Mouse (Mus musculus): ENCODE results near the gene Olfr51. TPM values are rescaled to one million over a fixed set of nuclear protein-coding genes. Genes with fewer than 3 reads are reported as not detected.
"Not testable (repeated sequence)": the region's sequence is repeated elsewhere in the genome, so short reads cannot be mapped to it uniquely, and the experiment has no call there.

Olfr51 gene
- polyA plus RNA-seq, 1 experiment: not detected

GRCm38 (mm10) chr11:51013936-51014335 is 10.5 kb downstream of the Olfr51 start, which contains the start of gene Olfr54:
Olfr54 (plus strand) TSS chr11:51014236.
- WGBS: 58% methylated on average over 1 of the region's 1 CpGs
- TF ChIP-seq POLR2A (IDR thresholded peaks at IDR 0.05; ENCODE audit: low read depth, low read length): no peak
- TF ChIP-seq CTCF (IDR thresholded peaks at IDR 0.05; ENCODE audit: extremely low read depth, insufficient read length, insufficient replicate concordance, low read depth, low read length): no peak

GRCm38 (mm10) chr11:51016341-51016740 is 12.9 kb downstream of the Olfr51 start:
- Histone ChIP-seq H3K4me3 (ENCODE audit: low read depth, low read length) (no peak overlapping the region), H3K4me1 (ENCODE audit: control insufficient read depth, insufficient read depth, insufficient read length, low read length) (no peaks in the 10 kb centered on the region), H3K27ac (ENCODE audit: insufficient read depth, low read depth, low read length) (no peak overlapping the region), H3K27me3 (ENCODE audit: control insufficient read depth, insufficient read depth, low read length) (no peaks in the 10 kb centered on the region), H3K36me3 (ENCODE audit: control insufficient read depth, insufficient read depth, low read length) (no peaks in the 10 kb centered on the region)
- TF ChIP-seq POLR2A (IDR thresholded peaks at IDR 0.05; ENCODE audit: low read depth, low read length): no peak
- no peak for TF ChIP-seq CTCF (IDR thresholded peaks at IDR 0.05; ENCODE audit: extremely low read depth, insufficient read length, insufficient replicate concordance, low read depth, low read length)
- WGBS: 34% methylated on average over 2 of the region's 2 CpGs

More at GRCm38 (mm10) chr11:51013936-51014335, 10.5 kb downstream of the Olfr51 start, which contains the start of gene Olfr54:
- Histone ChIP-seq H3K27me3 (ENCODE audit: control insufficient read depth, insufficient read depth, low read length) (no peaks in the 10 kb centered on the region), H3K36me3 (ENCODE audit: control insufficient read depth, insufficient read depth, low read length) (no peaks in the 10 kb centered on the region), H3K4me3 (ENCODE audit: low read depth, low read length) (no peak within 1 kb of the TSS), H3K4me1 (ENCODE audit: control insufficient read depth, insufficient read depth, insufficient read length, low read length) (no peaks in the 10 kb centered on the region), H3K27ac (ENCODE audit: insufficient read depth, low read depth, low read length) (no peak within 1 kb of the TSS)

DNA sequence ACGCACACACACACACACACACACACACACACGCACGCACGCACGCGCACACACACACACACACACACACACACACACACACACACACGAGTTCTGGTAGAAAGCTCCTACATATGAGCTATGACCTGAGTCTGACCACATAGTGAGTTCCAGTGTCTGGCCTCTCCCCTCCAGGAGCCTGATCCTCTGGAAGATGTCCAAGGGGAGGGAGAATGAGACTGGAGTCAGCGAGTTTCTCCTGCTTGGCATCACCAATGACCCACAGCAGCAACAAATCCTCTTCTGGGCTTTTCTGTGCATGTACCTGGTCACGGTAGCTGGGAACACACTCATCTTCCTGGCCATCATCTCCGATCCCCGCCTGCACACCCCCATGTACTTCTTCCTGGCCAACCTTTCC is 23.4 kb downstream of the Olfr51 start:
- H3K27ac ChIP-seq (ENCODE audit: insufficient read depth, low read depth, low read length); H3K27me3 ChIP-seq (ENCODE audit: control insufficient read depth, insufficient read depth, low read length); H3K4me3 ChIP-seq (ENCODE audit: low read depth, low read length); H3K4me1 ChIP-seq (ENCODE audit: control insufficient read depth, insufficient read depth, insufficient read length, low read length); H3K36me3 ChIP-seq (ENCODE audit: control insufficient read depth, insufficient read depth, low read length): not testable (repeated sequence)
- WGBS: 83% methylated on average over 11 of the region's 11 CpGs

GRCm38 (mm10) chr11:51029381-51029780 is 26.0 kb downstream of the Olfr51 start:
- not testable (repeated sequence) for H3K36me3 ChIP-seq (ENCODE audit: control insufficient read depth, insufficient read depth, low read length)
- WGBS: 71% methylated on average over 8 of the region's 8 CpGs

DNA sequence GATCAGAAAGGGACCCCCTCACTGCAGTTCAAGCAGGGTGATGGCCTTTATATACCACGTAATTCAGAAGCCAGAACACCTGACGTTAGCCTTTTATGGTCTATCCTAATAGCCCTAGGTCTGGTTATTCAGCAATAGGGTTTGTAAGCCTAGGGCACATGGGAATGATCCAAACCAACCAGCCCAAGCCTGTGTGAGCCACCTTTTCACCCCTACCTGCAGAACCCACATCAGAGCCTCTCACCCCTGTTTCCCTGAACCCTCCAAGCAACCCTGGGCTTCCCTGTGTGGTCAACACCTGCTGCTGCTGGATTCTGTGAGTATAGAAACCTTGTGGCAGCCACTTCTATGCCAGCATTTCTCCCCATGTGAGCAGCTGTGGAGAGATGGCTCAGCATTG is 26.8 kb downstream of the Olfr51 start:
- no peak overlapping the region for H3K27ac ChIP-seq (ENCODE audit: insufficient read depth, low read depth, low read length)
- TF ChIP-seq POLR2A (IDR thresholded peaks at IDR 0.05; ENCODE audit: low read depth, low read length) (no peak), CTCF (IDR thresholded peaks at IDR 0.05; ENCODE audit: extremely low read depth, insufficient read length, insufficient replicate concordance, low read depth, low read length) (no peak)
- 49% methylated on average over 2 of the region's 2 CpGs for whole genome bisulfite sequencing
- H3K36me3 ChIP-seq (ENCODE audit: control insufficient read depth, insufficient read depth, low read length): no peaks in the 10 kb centered on the region
- no peaks in the 10 kb centered on the region; the same call in 1 of the 2 replicates for H3K27me3 ChIP-seq (ENCODE audit: control insufficient read depth, insufficient read depth, low read length)
- no peak overlapping the region for H3K4me3 ChIP-seq (ENCODE audit: low read depth, low read length)
- H3K4me1 ChIP-seq (ENCODE audit: control insufficient read depth, insufficient read depth, insufficient read length, low read length): no peaks in the 10 kb centered on the region

More at GRCm38 (mm10) chr11:51029381-51029780, 26.0 kb downstream of the Olfr51 start:
- H3K4me1 ChIP-seq (ENCODE audit: control insufficient read depth, insufficient read depth, insufficient read length, low read length); H3K27ac ChIP-seq (ENCODE audit: insufficient read depth, low read depth, low read length); H3K4me3 ChIP-seq (ENCODE audit: low read depth, low read length); H3K27me3 ChIP-seq (ENCODE audit: control insufficient read depth, insufficient read depth, low read length): not testable (repeated sequence)

DNA sequence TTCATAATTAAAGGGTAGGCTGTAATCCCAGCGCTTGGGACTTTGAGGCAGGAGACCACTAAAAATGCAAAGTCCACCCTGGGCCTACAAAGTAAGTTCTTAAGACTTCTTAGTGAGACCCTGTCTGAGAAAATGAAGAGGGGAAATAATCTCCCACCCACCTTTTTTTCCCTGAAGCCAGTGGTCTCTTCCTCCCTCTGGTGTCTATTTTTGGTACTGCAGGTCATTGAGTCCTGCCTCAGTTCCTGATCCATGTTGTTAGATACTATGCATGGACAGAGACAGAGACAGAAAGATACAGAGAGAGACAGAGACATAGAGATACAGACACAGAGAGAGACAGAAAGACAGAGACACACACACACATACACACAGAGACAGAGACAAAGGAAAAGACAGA is 29.5 kb downstream of the Olfr51 start:
- Histone ChIP-seq H3K27ac (ENCODE audit: insufficient read depth, low read depth, low read length) (no peak overlapping the region), H3K4me1 (ENCODE audit: control insufficient read depth, insufficient read depth, insufficient read length, low read length) (no peaks in the 10 kb centered on the region), H3K27me3 (ENCODE audit: control insufficient read depth, insufficient read depth, low read length) (no peaks in the 10 kb centered on the region; the same call in 1 of the 2 replicates), H3K36me3 (ENCODE audit: control insufficient read depth, insufficient read depth, low read length) (no peaks in the 10 kb centered on the region), H3K4me3 (ENCODE audit: low read depth, low read length) (no peak overlapping the region)
- 35% methylated on average over 1 of the region's 1 CpGs for WGBS
- TF ChIP-seq POLR2A (IDR thresholded peaks at IDR 0.05; ENCODE audit: low read depth, low read length) (no peak), CTCF (IDR thresholded peaks at IDR 0.05; ENCODE audit: extremely low read depth, insufficient read length, insufficient replicate concordance, low read depth, low read length) (no peak)

DNA sequence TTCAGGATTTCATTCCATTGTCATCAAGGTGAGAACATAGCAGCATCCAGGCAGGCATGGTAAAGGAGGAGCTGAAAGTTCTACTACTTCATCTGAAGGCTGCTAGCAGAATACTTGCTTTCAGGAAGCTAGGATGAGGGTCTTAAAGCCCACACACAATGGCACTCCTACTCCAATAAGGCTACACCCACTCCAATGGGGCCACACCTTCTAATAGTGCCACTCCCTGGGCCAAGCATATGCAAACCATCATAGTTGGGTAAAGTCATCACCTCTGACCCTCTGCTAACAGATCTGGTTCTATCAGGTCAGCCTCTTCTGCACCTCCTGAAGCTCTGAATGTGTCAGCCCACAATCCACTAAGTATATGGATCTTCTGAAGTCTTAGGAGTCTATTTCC is 30.7 kb downstream of the Olfr51 start:
- H3K36me3 ChIP-seq (ENCODE audit: control insufficient read depth, insufficient read depth, low read length); H3K27me3 ChIP-seq (ENCODE audit: control insufficient read depth, insufficient read depth, low read length); H3K4me3 ChIP-seq (ENCODE audit: low read depth, low read length); H3K4me1 ChIP-seq (ENCODE audit: control insufficient read depth, insufficient read depth, insufficient read length, low read length); H3K27ac ChIP-seq (ENCODE audit: insufficient read depth, low read depth, low read length): not testable (repeated sequence)

GRCm38 (mm10) chr11:51035951-51036350 is 32.6 kb downstream of the Olfr51 start:
- Histone ChIP-seq H3K27ac (ENCODE audit: insufficient read depth, low read depth, low read length) (no peak overlapping the region), H3K4me3 (ENCODE audit: low read depth, low read length) (no peak overlapping the region), H3K4me1 (ENCODE audit: control insufficient read depth, insufficient read depth, insufficient read length, low read length) (no peaks in the 10 kb centered on the region), H3K36me3 (ENCODE audit: control insufficient read depth, insufficient read depth, low read length) (no peaks in the 10 kb centered on the region), H3K27me3 (ENCODE audit: control insufficient read depth, insufficient read depth, low read length) (no peaks in the 10 kb centered on the region; the same call in 1 of the 2 replicates)
- TF ChIP-seq CTCF (IDR thresholded peaks at IDR 0.05; ENCODE audit: extremely low read depth, insufficient read length, insufficient replicate concordance, low read depth, low read length): no peak
- no peak for TF ChIP-seq POLR2A (IDR thresholded peaks at IDR 0.05; ENCODE audit: low read depth, low read length)
- 69% methylated on average over 2 of the region's 2 CpGs for WGBS

DNA sequence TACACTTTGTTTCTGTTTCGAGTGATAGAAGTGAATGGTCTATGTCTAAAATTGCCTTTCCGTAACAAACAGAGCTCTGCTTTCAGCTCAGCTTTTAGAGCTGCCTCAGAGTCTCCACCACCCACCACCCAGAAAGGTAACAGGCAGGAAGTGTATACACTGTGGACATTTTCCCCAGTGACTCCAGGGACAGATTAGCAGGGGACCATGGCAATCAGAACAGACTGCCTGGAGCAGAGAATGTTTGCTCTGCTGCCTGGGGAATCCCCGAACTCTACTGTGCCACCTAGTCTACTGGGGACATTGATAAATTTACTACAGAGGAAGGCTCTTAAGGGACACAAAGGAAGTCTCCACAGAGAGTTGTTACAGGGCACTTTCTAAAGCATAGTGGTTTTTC is 41.4 kb downstream of the Olfr51 start:
- not testable (repeated sequence) for H3K27ac ChIP-seq (ENCODE audit: insufficient read depth, low read depth, low read length); H3K4me3 ChIP-seq (ENCODE audit: low read depth, low read length); H3K4me1 ChIP-seq (ENCODE audit: control insufficient read depth, insufficient read depth, insufficient read length, low read length); H3K36me3 ChIP-seq (ENCODE audit: control insufficient read depth, insufficient read depth, low read length); H3K27me3 ChIP-seq (ENCODE audit: control insufficient read depth, insufficient read depth, low read length)
- 44% methylated on average over 3 of the region's 3 CpGs for WGBS

DNA sequence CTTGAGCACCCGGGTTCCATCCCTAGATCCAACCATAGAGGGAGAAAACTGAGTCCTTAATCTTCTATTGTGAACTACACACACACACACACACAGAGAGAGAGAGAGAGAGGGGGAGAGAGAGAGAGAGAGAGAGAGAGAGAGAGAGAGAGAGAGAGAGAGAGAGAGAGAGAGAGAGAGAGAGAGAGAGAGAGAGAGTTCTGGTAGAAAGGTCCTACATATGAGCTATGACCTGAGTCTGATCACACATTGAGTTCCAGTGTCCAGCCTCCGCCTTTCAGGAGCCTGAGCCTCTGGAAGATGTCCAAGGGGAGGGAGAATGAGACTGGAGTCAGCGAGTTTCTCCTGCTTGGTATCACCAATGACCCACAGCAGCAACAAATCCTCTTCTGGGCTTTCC is 44.4 kb downstream of the Olfr51 start, which contains the start of gene Olfr1375:
Gene Olfr1375, plus strand, starts transcription at position 301 of the 400 bp plus-strand sequence.
- H3K4me3 ChIP-seq (ENCODE audit: low read depth, low read length); H3K36me3 ChIP-seq (ENCODE audit: control insufficient read depth, insufficient read depth, low read length); H3K4me1 ChIP-seq (ENCODE audit: control insufficient read depth, insufficient read depth, insufficient read length, low read length); H3K27me3 ChIP-seq (ENCODE audit: control insufficient read depth, insufficient read depth, low read length); H3K27ac ChIP-seq (ENCODE audit: insufficient read depth, low read depth, low read length): not testable (repeated sequence)
- WGBS: 55% methylated on average over 3 of the region's 3 CpGs
